Mouse (Mus musculus): Measurements from ENCODE around the gene Tmem151a. TPM values are rescaled to one million over a fixed set of nuclear protein-coding genes. Genes with fewer than 3 reads are reported as not detected.
A peak's percentile ranks its signal among the peaks of the same experiment; 100 is the strongest.

The Tmem151a gene
- polyA plus RNA-seq, 1 experiment from 2014 or later, result 2.7 TPM

- no peaks in the 10 kb centered on the region for H3K36me3 ChIP-seq
- H3K27ac ChIP-seq, result peak overlapping the region; percentile 98
- H3K27me3 ChIP-seq, result no peaks in the 10 kb centered on the region; the same call in 1 of the 2 replicates
- peaks cover 42% of the 10 kb centered on the region for H3K4me1 ChIP-seq
- peak overlapping the region; percentile 69 for H3K9ac ChIP-seq
- WGBS, result 2% methylated on average over 20 of the region's 20 CpGs
- no peaks in the 10 kb centered on the region for H3K9me3 ChIP-seq
- H3K4me2 ChIP-seq (replicated peaks), result peak overlapping the region; percentile 97
- peak overlapping the region; percentile 71 for H3K4me3 ChIP-seq
- peak; percentile 29; the same call in 1 of the 2 replicates for ATAC-seq (ENCODE audit: low FRiP score, low read depth)
These were observed 12.8 kb downstream of the Tmem151a start for GRCm38 (mm10) chr19:5072389-5073019.

- peak overlapping the region; percentile 97 for H3K4me2 ChIP-seq (replicated peaks)
- peak overlapping the region; percentile 71 for H3K4me3 ChIP-seq
- no peaks in the 10 kb centered on the region; the same call in 1 of the 2 replicates for H3K27me3 ChIP-seq
- peaks cover 50% of the 10 kb centered on the region for H3K4me1 ChIP-seq
- no peaks in the 10 kb centered on the region for H3K36me3 ChIP-seq
- no peaks in the 10 kb centered on the region for H3K9me3 ChIP-seq
- peak; percentile 85 for ATAC-seq (ENCODE audit: low FRiP score, low read depth)
- H3K9ac ChIP-seq, result peak overlapping the region; percentile 69
- peak overlapping the region; percentile 98 for H3K27ac ChIP-seq
- under 1% methylated on average over 38 of the region's 40 CpGs for WGBS
These were observed 13.6 kb downstream of the Tmem151a start for GRCm38 (mm10) chr19:5071545-5072369.

GRCm38 (mm10) chr19:5071077-5071476 lies 14.3 kb downstream of the Tmem151a start:
- H3K27ac ChIP-seq, result peak overlapping the region; percentile 98
- WGBS, result 3% methylated on average over 11 of the region's 11 CpGs
- no peak for ATAC-seq (ENCODE audit: low FRiP score, low read depth)

GRCm38 (mm10) chr19:5069978-5070377 lies 15.4 kb downstream of the Tmem151a start:
- Histone ChIP-seq H3K9ac (peak overlapping the region; percentile 69; the same call in 1 of the 2 replicates), H3K9me3 (no peaks in the 10 kb centered on the region), H3K27me3 (no peaks in the 10 kb centered on the region; the same call in 1 of the 2 replicates), H3K36me3 (no peaks in the 10 kb centered on the region), H3K4me3 (peak overlapping the region; percentile 71), H3K4me1 (peaks cover 58% of the 10 kb centered on the region), H3K27ac (peak overlapping the region; percentile 98), H3K4me2 (replicated peaks) (peak overlapping the region; percentile 97)
- no peak for ATAC-seq (ENCODE audit: low FRiP score, low read depth)
- 77% methylated on average over 7 of the region's 7 CpGs for WGBS

More at GRCm38 (mm10) chr19:5071077-5071476, 14.3 kb downstream of the Tmem151a start:
- peaks cover 54% of the 10 kb centered on the region for H3K4me1 ChIP-seq
- H3K36me3 ChIP-seq, result no peaks in the 10 kb centered on the region
- peak overlapping the region; percentile 69 for H3K9ac ChIP-seq
- H3K27me3 ChIP-seq, result no peaks in the 10 kb centered on the region; the same call in 1 of the 2 replicates
- H3K4me2 ChIP-seq (replicated peaks), result peak overlapping the region; percentile 97
- H3K9me3 ChIP-seq, result no peaks in the 10 kb centered on the region
- H3K4me3 ChIP-seq, result peak overlapping the region; percentile 71

GRCm38 (mm10) chr19:5069486-5069885 lies 15.8 kb downstream of the Tmem151a start:
- H3K36me3 ChIP-seq, result no peaks in the 10 kb centered on the region
- H3K9me3 ChIP-seq, result no peaks in the 10 kb centered on the region
- H3K27ac ChIP-seq, result peak overlapping the region; percentile 98; the same call in 1 of the 2 replicates
- H3K27me3 ChIP-seq, result no peaks in the 10 kb centered on the region; the same call in 1 of the 2 replicates
- 68% methylated on average over 5 of the region's 5 CpGs for WGBS
- peaks cover 61% of the 10 kb centered on the region for H3K4me1 ChIP-seq
- H3K4me2 ChIP-seq (replicated peaks), result peak overlapping the region; percentile 97
- H3K9ac ChIP-seq, result peak overlapping the region; percentile 91
- peak overlapping the region; percentile 71 for H3K4me3 ChIP-seq
- ATAC-seq (ENCODE audit: low FRiP score, low read depth), result no peak

GRCm38 (mm10) chr19:5068570-5069234 lies 16.6 kb downstream of the Tmem151a start:
- Histone ChIP-seq H3K27ac (peak overlapping the region; percentile 98), H3K9me3 (no peaks in the 10 kb centered on the region), H3K27me3 (no peaks in the 10 kb centered on the region; the same call in 1 of the 2 replicates), H3K4me3 (peak overlapping the region; percentile 71), H3K36me3 (no peaks in the 10 kb centered on the region), H3K4me2 (replicated peaks) (peak overlapping the region; percentile 97), H3K9ac (peak overlapping the region; percentile 91), H3K4me1 (peaks cover 61% of the 10 kb centered on the region)
- WGBS, result 37% methylated on average over 21 of the region's 21 CpGs
- no peak for ATAC-seq (ENCODE audit: low FRiP score, low read depth)

GRCm38 (mm10) chr19:5067867-5068569 lies 17.3 kb downstream of the Tmem151a start, which contains the start of gene Cd248:
Cd248 (plus strand) TSS chr19:5068078.
- peak within 1 kb of the TSS; percentile 91 for H3K9ac ChIP-seq
- no peaks in the 10 kb centered on the region; the same call in 1 of the 2 replicates for H3K27me3 ChIP-seq
- ATAC-seq (ENCODE audit: low FRiP score, low read depth), result peak; percentile 45
- peak within 1 kb of the TSS; percentile 71 for H3K4me3 ChIP-seq
- WGBS, result under 1% methylated on average over 55 of the region's 56 CpGs
- peaks cover 61% of the 10 kb centered on the region for H3K4me1 ChIP-seq
- no peaks in the 10 kb centered on the region for H3K36me3 ChIP-seq
- H3K4me2 ChIP-seq (replicated peaks), result peak within 1 kb of the TSS; percentile 97
- H3K27ac ChIP-seq, result peak within 1 kb of the TSS; percentile 98
- H3K9me3 ChIP-seq, result no peaks in the 10 kb centered on the region

- 3% methylated on average over 15 of the region's 15 CpGs for WGBS
These were observed 18.1 kb downstream of the Tmem151a start for GRCm38 (mm10) chr19:5067040-5067799.

GRCm38 (mm10) chr19:5065104-5065503 lies 20.2 kb downstream of the Tmem151a start:
- WGBS, result 72% methylated on average over 7 of the region's 7 CpGs
- H3K4me2 ChIP-seq (replicated peaks), result no peak overlapping the region

More at GRCm38 (mm10) chr19:5067040-5067799, 18.1 kb downstream of the Tmem151a start:
- no peak for ATAC-seq (ENCODE audit: low FRiP score, low read depth)
- peak overlapping the region; percentile 91 for H3K9ac ChIP-seq
- H3K4me1 ChIP-seq, result peaks cover 54% of the 10 kb centered on the region
- peak overlapping the region; percentile 98 for H3K27ac ChIP-seq
- H3K27me3 ChIP-seq, result no peaks in the 10 kb centered on the region; the same call in 1 of the 2 replicates
- peak overlapping the region; percentile 97 for H3K4me2 ChIP-seq (replicated peaks)
- H3K36me3 ChIP-seq, result no peaks in the 10 kb centered on the region
- no peaks in the 10 kb centered on the region for H3K9me3 ChIP-seq
- peak overlapping the region; percentile 71 for H3K4me3 ChIP-seq

GRCm38 (mm10) chr19:5062446-5062845 lies 22.9 kb downstream of the Tmem151a start:
- Histone ChIP-seq H3K27me3 (no peaks in the 10 kb centered on the region), H3K9ac (no peak overlapping the region), H3K9me3 (no peaks in the 10 kb centered on the region), H3K4me1 (peaks cover 56% of the 10 kb centered on the region), H3K4me3 (no peak overlapping the region), H3K27ac (no peak overlapping the region), H3K36me3 (no peaks in the 10 kb centered on the region), H3K4me2 (replicated peaks) (no peak overlapping the region)
- no peak for ATAC-seq (ENCODE audit: low FRiP score, low read depth)
- WGBS, result 46% methylated on average over 6 of the region's 6 CpGs

More at GRCm38 (mm10) chr19:5065104-5065503, 20.2 kb downstream of the Tmem151a start:
- 0 out of 2 replicates have a peak overlapping the region, but pooled peaks have one; percentile 19 for H3K9ac ChIP-seq
- ATAC-seq (ENCODE audit: low FRiP score, low read depth), result no peak
- H3K9me3 ChIP-seq, result no peaks in the 10 kb centered on the region
- no peak overlapping the region for H3K4me3 ChIP-seq
- no peaks in the 10 kb centered on the region; the same call in 1 of the 2 replicates for H3K27me3 ChIP-seq
- H3K36me3 ChIP-seq, result no peaks in the 10 kb centered on the region
- no peak overlapping the region for H3K27ac ChIP-seq
- H3K4me1 ChIP-seq, result peaks cover 53% of the 10 kb centered on the region

Measured in limb, embryonic 13.5 days (tissue).